Mouse (Mus musculus) C2C12 (cell line): Measurements from ENCODE around the gene Zfp609. TPM values are rescaled to one million over a fixed set of nuclear protein-coding genes. Genes with fewer than 3 reads are reported as not detected.

Experiments used
- H3K27me3 ChIP-seq: one replicate; pipeline ENCODE4 v1.6.1; 2011; ENCODE audit not compliant: control insufficient read depth, insufficient read depth, insufficient read length
- H3K36me3 ChIP-seq: one replicate; pipeline ENCODE4 v1.6.1; 2011; ENCODE audit not compliant: control insufficient read depth, insufficient read depth
- H3K4me3 ChIP-seq: one replicate; pipeline ENCODE4 v1.5.1; 2011; ENCODE audit warnings: mild to moderate bottlenecking, control low read depth; ENCODE audit not compliant: poor library complexity, insufficient read depth, severe bottlenecking
- H3K79me2 ChIP-seq: one replicate; pipeline ENCODE4 v1.6.1; 2011; ENCODE audit not compliant: control insufficient read depth, insufficient read depth
- H3K79me3 ChIP-seq: one replicate; pipeline ENCODE4 v1.6.1; 2011; ENCODE audit warnings: low read depth, control low read depth
- H3ac ChIP-seq: one replicate; pipeline ENCODE3; 2011; ENCODE audit warnings: low read depth; ENCODE audit not compliant: control insufficient read depth, insufficient read length
- CEBPB ChIP-seq: IDR thresholded peaks from one replicate; pipeline ENCODE4 v1.6.1; 2011; ENCODE audit warnings: low read depth, mild to moderate bottlenecking, control low read depth, moderate library complexity
- CTCF ChIP-seq: IDR thresholded peaks from one replicate; pipeline ENCODE4 v1.5.1; 2011; ENCODE audit not compliant: control insufficient read depth, insufficient read depth, insufficient read length
- FOSL1 ChIP-seq: IDR thresholded peaks from one replicate; pipeline ENCODE4 v1.8.0; 2011; ENCODE audit warnings: mild to moderate bottlenecking, low read length; ENCODE audit not compliant: poor library complexity, insufficient read depth, severe bottlenecking
- MAX ChIP-seq: IDR thresholded peaks from one replicate; pipeline ENCODE4 v1.6.1; 2011; ENCODE audit warnings: mild to moderate bottlenecking, control low read depth
- MYOD1 ChIP-seq: IDR thresholded peaks from one replicate; pipeline ENCODE4 v1.6.1; 2011; ENCODE audit warnings: low read depth; ENCODE audit not compliant: control insufficient read depth, insufficient read length
- MYOG ChIP-seq: IDR thresholded peaks from one replicate; pipeline ENCODE4 v1.6.1; 2011; ENCODE audit not compliant: control insufficient read depth, insufficient read length; ENCODE audit errors: extremely low read depth
- USF1 ChIP-seq: IDR thresholded peaks from one replicate; pipeline ENCODE4 v1.6.1; 2011; ENCODE audit warnings: low read depth, mild to moderate bottlenecking, control low read depth, moderate library complexity
- polyA plus RNA-seq: library from polyadenylated mRNA; unstranded; fragments of >200 nt; fragmentation: generic; extraction: Trizol; gene quantifications from one replicate; pipeline ENCODE4 v1.2.1, GENCODE M21; 2012; ENCODE audit warnings: missing spikeins

Zfp609 gene
- polyA plus RNA-seq, 1 experiment, result 8.4 TPM

GRCm38 (mm10) chr9:65741066-65741852 lies 86.1 kb downstream of the Zfp609 start:
- H3K4me3 ChIP-seq, result no peak overlapping the region
- H3K36me3 ChIP-seq, result peaks cover 3% of the 10 kb centered on the region
- peaks cover 25% of the 10 kb centered on the region for H3K79me3 ChIP-seq
- H3K79me2 ChIP-seq, result peaks cover 51% of the 10 kb centered on the region
- TF ChIP-seq FOSL1 (no peak), CTCF (no peak), MYOG (no peak), CEBPB (no peak), MYOD1 (no peak), MAX (no peak), USF1 (no peak)
- no peaks in the 10 kb centered on the region for H3K27me3 ChIP-seq
- no peak overlapping the region for H3ac ChIP-seq

GRCm38 (mm10) chr9:65734931-65735330 lies 92.4 kb downstream of the Zfp609 start:
- TF ChIP-seq CEBPB (no peak), MYOG (no peak), MYOD1 (no peak)
- Histone ChIP-seq H3K79me3 (peaks cover 9% of the 10 kb centered on the region), H3K4me3 (no peak overlapping the region), H3K79me2 (peaks cover 16% of the 10 kb centered on the region), H3ac (no peak overlapping the region), H3K36me3 (peaks cover 9% of the 10 kb centered on the region), H3K27me3 (no peaks in the 10 kb centered on the region)

GRCm38 (mm10) chr9:65728588-65728987 lies 98.8 kb downstream of the Zfp609 start:
- Histone ChIP-seq H3K27me3 (no peaks in the 10 kb centered on the region), H3ac (no peak overlapping the region), H3K79me3 (peaks cover 4% of the 10 kb centered on the region), H3K79me2 (peaks cover 30% of the 10 kb centered on the region), H3K4me3 (no peak overlapping the region), H3K36me3 (peaks cover 6% of the 10 kb centered on the region)
- TF ChIP-seq MYOD1 (no peak), MAX (no peak), FOSL1 (no peak), CEBPB (no peak), USF1 (no peak), MYOG (no peak), CTCF (no peak)

GRCm38 (mm10) chr9:65727491-65727890 lies 99.9 kb downstream of the Zfp609 start:
- peaks cover 4% of the 10 kb centered on the region for H3K79me3 ChIP-seq
- H3K36me3 ChIP-seq, result peaks cover 6% of the 10 kb centered on the region
- no peak overlapping the region for H3ac ChIP-seq
- no peaks in the 10 kb centered on the region for H3K27me3 ChIP-seq
- peaks cover 28% of the 10 kb centered on the region for H3K79me2 ChIP-seq
- no peak overlapping the region for H3K4me3 ChIP-seq
- TF ChIP-seq FOSL1, result no peak
- TF ChIP-seq USF1, result no peak
- TF ChIP-seq MYOG, result no peak
- TF ChIP-seq MAX, result no peak
- TF ChIP-seq CEBPB, result no peak
- no peak for TF ChIP-seq MYOD1
- TF ChIP-seq CTCF, result no peak

- Histone ChIP-seq H3K79me2 (peaks cover 30% of the 10 kb centered on the region), H3K27me3 (no peaks in the 10 kb centered on the region), H3K36me3 (peaks cover 6% of the 10 kb centered on the region), H3K79me3 (peaks cover 8% of the 10 kb centered on the region), H3ac (no peak overlapping the region), H3K4me3 (no peak overlapping the region)
- TF ChIP-seq CEBPB, result no peak
- no peak for TF ChIP-seq FOSL1
- TF ChIP-seq MYOD1, result no peak
- TF ChIP-seq MAX, result no peak
- TF ChIP-seq USF1, result no peak
- no peak for TF ChIP-seq MYOG
- TF ChIP-seq CTCF, result no peak
Measured at GRCm38 (mm10) chr9:65726431-65726830, 100.9 kb downstream of the Zfp609 start.

GRCm38 (mm10) chr9:65725291-65725622 lies 102.1 kb downstream of the Zfp609 start:
- H3K79me2 ChIP-seq, result peaks cover 26% of the 10 kb centered on the region
- H3ac ChIP-seq, result no peak overlapping the region
- H3K79me3 ChIP-seq, result peaks cover 7% of the 10 kb centered on the region
- no peaks in the 10 kb centered on the region for H3K27me3 ChIP-seq
- TF ChIP-seq USF1 (no peak), CEBPB (no peak), FOSL1 (no peak), MYOD1 (no peak), MAX (no peak), CTCF (no peak), MYOG (no peak)
- H3K4me3 ChIP-seq, result no peak overlapping the region
- no peaks in the 10 kb centered on the region for H3K36me3 ChIP-seq
